Comparison of ENCODE assay signal across 8 mouse cellular contexts in genomic region chr6:86487358-86488148, GRCm38 (mm10). TPM values are rescaled to one million over a fixed set of nuclear protein-coding genes. Genes with fewer than 3 reads are reported as not detected.
DNase-seq lines count a peak whose midpoint lies in the region; ATAC-seq lines count a peak whose summit lies in the region.

No protein-coding gene starts in this region.

- peaks cover 19% of the 10 kb centered on the region for H3K4me1 ChIP-seq in intestine, embryonic 14.5 days (replicated peaks; ENCODE audit: control insufficient read depth, insufficient read depth, low read length)

- H3K9me3 ChIP-seq in intestine, embryonic 14.5 days (ENCODE audit: control insufficient read depth, low read length) = no peaks in the 10 kb centered on the region

- 6% methylated on average over 24 of the region's 24 CpGs for WGBS in intestine, embryonic 14.5 days

- H3K36me3 ChIP-seq in intestine, embryonic 14.5 days (ENCODE audit: control insufficient read depth, insufficient read depth, low read length) = no peaks in the 10 kb centered on the region

- ATAC-seq in intestine, embryonic 14.5 days (replicated peaks; ENCODE audit: low FRiP score, low TSS enrichment, low read depth) = peak; percentile 95
- ATAC-seq in megakaryocyte progenitor cell, adult 5-6 weeks (replicated peaks; ENCODE audit: poor library complexity) = peak; percentile 81

- peak overlapping the region; percentile 44 for H3K4me2 ChIP-seq in intestine, embryonic 14.5 days (ENCODE audit: low read length)

- H3K9ac ChIP-seq in intestine, embryonic 14.5 days (ENCODE audit: low read length) = peak overlapping the region; percentile 51

- H3K4me3 ChIP-seq in intestine, embryonic 14.5 days (ENCODE audit: low read depth, low read length) = 0 out of 2 replicates have a peak overlapping the region, but pooled peaks have one; percentile 8

- intact Hi-C loops in left cerebral cortex, postnatal 10 days (cut with DNase I) = loop anchor here (5.0 kb wide), 1 partner anchor 40 kb away; the partner anchor contains the start of gene Pcbp1

- DNase-seq in adrenal gland, adult 18-20 months (ENCODE audit: low spot score in 2 of 2) = peak; percentile 76
- DNase-seq in embryo, embryonic 11.5 days (ENCODE audit: low read depth, low spot score) = peak; percentile 75
- DNase-seq in gastrocnemius, postnatal 25 days = peak; percentile 89
- peak; percentile 88 for DNase-seq in intestine, embryonic 14.5 days (ENCODE audit: low spot score)
- peak; percentile 63 to 89 for DNase-seq in left cerebral cortex, postnatal 10 days (ENCODE audit: extremely low spot score in 1 of 2, low spot score in 2 of 2)
- peak; percentile 73 for DNase-seq in right cerebral cortex, postnatal 14 days
- DNase-seq in urinary bladder, postnatal 25 days (ENCODE audit: low spot score) = peak; percentile 70

- H3K27me3 ChIP-seq in intestine, embryonic 14.5 days (replicated peaks; ENCODE audit: control insufficient read depth, insufficient read depth, low read length) = no peaks in the 10 kb centered on the region

- H3K27ac ChIP-seq in intestine, embryonic 14.5 days (ENCODE audit: low read depth) = peak overlapping the region; percentile 97

RNA-seq across cellular contexts. Expression of gene Pcbp1, which starts 38.6 kb away (rescaled TPM):
- 100 to 1,000 TPM; 331 to 339 TPM for total RNA-seq in adrenal gland, adult 18-20 months (2021)
- total RNA-seq in gastrocnemius, postnatal 25 days (2021) = 100 to 1,000 TPM in 1 of 2 experiments, 10 to 100 TPM in 1; 99.7 to 116 TPM
- polyA plus RNA-seq in intestine, embryonic 14.5 days (2014; fragmentation: Nextera tagmentation; extraction: Ambion mirVana) = 261 and 405 TPM in 2 replicates
- total RNA-seq in left cerebral cortex, postnatal 10 days (2021) = 100 to 1,000 TPM; 175 to 177 TPM
- 333 and 352 TPM in 2 replicates for total RNA-seq in megakaryocyte progenitor cell, adult 5-6 weeks (2015)
- total RNA-seq in megakaryocyte progenitor cell, adult 5-6 weeks (2017) = 107 and 114 TPM in 2 replicates

RNA-seq across cellular contexts. Expression of gene C87436, which starts 49.4 kb away (rescaled TPM):
- 10 to 100 TPM; 18.1 to 18.6 TPM for total RNA-seq in adrenal gland, adult 18-20 months (2021)
- total RNA-seq in gastrocnemius, postnatal 25 days (2021) = 1 to 10 TPM; 6.1 to 6.4 TPM
- 21.4 and 26.5 TPM in 2 replicates for polyA plus RNA-seq in intestine, embryonic 14.5 days (2014; fragmentation: Nextera tagmentation; extraction: Ambion mirVana)
- total RNA-seq in left cerebral cortex, postnatal 10 days (2021) = 10 to 100 TPM; 13.5 to 14.7 TPM
- 27.1 and 45.4 TPM in 2 replicates for total RNA-seq in megakaryocyte progenitor cell, adult 5-6 weeks (2015)
- 25.6 and 45.9 TPM in 2 replicates for total RNA-seq in megakaryocyte progenitor cell, adult 5-6 weeks (2017)

Comparison
In these comparisons a context has a peak if more than half of its experiments do, and no peak if none do; other contexts are left out.
1. Peak in every context shown above with its lines: DNase-seq, ATAC-seq, H3K4me3 ChIP-seq and H3K27ac ChIP-seq.